Mouse (Mus musculus) granulocyte monocyte progenitor cell, adult 5-6 weeks (primary cell): ENCODE measurements around the gene Rpe65. TPM values are rescaled to one million over a fixed set of nuclear protein-coding genes. Genes with fewer than 3 reads are reported as not detected.

ENCODE experiments used
- ATAC-seq: replicated peaks from 2 replicates; pipeline ENCODE4 v1.8.0; 2016; ENCODE audit warnings: mild to moderate bottlenecking, moderate TSS enrichment, inconsistent platforms; ENCODE audit not compliant: poor library complexity, severe bottlenecking
- total RNA-seq, 2 experiments: library from RNA; stranded (forward) in 1 of 2; stranded (reverse) in 1 of 2; fragments of 200-712, 200-1000 nt in 1 of 2; fragments of >200 nt in 1 of 2; fragmentation: Nextera tagmentation in 1 of 2; gene quantifications; 2 replicates each; pipeline ENCODE4 v1.2.3; 2014 to 2017

Gene Rpe65
- total RNA-seq (2014; fragmentation: Nextera tagmentation) (not detected in 2 replicates), total RNA-seq (2017) (not detected in 2 replicates)

DNA sequence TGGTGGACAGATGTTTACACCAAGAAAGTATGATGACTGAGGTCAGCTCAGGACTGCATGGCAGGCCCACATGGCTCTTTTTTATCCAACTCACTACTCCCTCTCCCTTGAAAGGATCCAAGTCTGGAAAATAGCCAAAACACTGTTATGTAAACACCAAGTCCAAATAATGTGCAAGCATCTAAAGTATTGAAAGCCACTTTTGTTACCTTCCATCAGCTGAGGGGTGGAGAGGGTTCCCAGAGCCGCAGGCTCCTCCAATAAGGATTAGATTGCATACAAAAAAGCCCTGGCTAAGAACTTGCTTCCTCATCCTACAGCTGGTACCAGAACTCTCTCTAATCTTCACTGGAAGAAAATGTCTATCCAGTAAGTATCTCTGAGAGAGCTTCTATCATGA is at the start of gene Rpe65:
TSS of gene Rpe65 (plus strand) at position 301 of the 400 bp plus-strand sequence.
- no peak for ATAC-seq

GRCm38 (mm10) chr3:159550224-159550623 is 48.8 kb upstream of the Rpe65 start:
- no peak for ATAC-seq

GRCm38 (mm10) chr3:159614977-159615376 is 16.0 kb downstream of the Rpe65 start:
- no peak for ATAC-seq

GRCm38 (mm10) chr3:159621026-159621425 is 22.1 kb downstream of the Rpe65 start:
- ATAC-seq: no peak

DNA sequence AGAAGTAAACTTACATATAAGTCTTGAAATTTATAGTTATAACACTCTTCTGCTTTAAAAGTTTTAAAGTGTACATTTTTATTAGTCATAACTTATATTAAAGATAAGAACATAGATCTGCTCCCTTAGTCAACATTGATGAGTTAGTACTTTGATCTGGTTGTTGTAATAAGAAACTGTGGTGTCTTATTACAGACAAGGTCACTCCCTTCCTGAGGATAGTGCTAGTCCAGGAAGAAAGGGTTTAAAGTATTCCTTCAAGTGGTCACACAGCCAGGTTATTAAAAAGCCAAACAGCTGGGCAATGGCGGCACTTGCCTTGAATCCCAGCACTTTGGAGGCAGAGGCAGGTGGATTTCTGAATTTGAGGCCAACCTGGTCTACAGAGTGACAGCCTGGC is 25.0 kb downstream of the Rpe65 start:
- ATAC-seq: no peak

GRCm38 (mm10) chr3:159660741-159661140 is 61.8 kb downstream of the Rpe65 start:
- no peak for ATAC-seq

GRCm38 (mm10) chr3:159663333-159663732 is 64.4 kb downstream of the Rpe65 start:
- ATAC-seq: no peak

Other genes starting within 250 kb of the Rpe65 start
- 4.8 and 14.1 TPM in 2 replicates for gene Depdc1a, start 103.7 kb upstream of the Rpe65 start, total RNA-seq (2014; fragmentation: Nextera tagmentation)
- 19.9 and 29.0 TPM in 2 replicates for gene Depdc1a, start 103.7 kb upstream of the Rpe65 start, total RNA-seq (2017)
- gene Wls, start 240.5 kb downstream of the Rpe65 start, total RNA-seq (2014; fragmentation: Nextera tagmentation): 82.5 and 84.1 TPM in 2 replicates
- gene Wls, start 240.5 kb downstream of the Rpe65 start, total RNA-seq (2017): 70.5 and 91.4 TPM in 2 replicates